Mouse (Mus musculus): ENCODE measurements around the gene A630001G21Rik.

A630001G21Rik gene

DNA sequence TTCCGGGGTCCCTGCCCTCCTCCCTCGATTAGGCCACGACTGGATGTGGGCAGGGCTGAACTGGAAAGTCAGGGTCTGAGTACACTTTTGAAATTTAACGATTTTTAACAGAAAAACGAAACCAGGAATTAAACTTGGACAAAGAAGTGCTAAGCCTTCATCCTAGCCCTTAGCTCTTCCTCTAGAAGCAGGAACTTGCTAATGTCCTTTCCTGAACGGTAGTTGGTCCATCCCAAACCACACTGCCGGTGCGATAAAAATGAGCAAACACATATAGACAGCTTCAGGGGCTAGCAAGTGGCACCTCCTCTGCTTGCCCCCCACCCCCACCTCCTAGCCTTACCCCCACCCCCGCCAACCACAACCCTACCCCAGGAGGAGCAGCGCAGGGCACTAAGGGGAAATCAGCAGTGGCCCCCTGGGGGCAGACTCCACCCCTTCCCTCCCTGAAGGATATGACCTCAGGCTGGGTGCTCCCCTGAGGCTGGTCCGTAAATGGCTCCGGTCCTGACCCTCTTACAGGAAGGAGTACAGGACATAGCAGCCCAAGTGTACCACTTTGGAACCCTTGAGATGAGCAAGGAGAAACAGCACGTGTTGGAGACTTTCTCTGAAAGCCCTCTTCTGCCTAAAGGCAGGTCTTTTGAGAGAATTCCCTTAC lies 42.9 kb downstream of the A630001G21Rik start:
- no peak for DNase-seq (ENCODE audit: low spot score)

- DNase-seq (ENCODE audit: low spot score) = no peak
These were observed 43.9 kb downstream of the A630001G21Rik start for GRCm38 (mm10) chr1:85734511-85734910.

DNA sequence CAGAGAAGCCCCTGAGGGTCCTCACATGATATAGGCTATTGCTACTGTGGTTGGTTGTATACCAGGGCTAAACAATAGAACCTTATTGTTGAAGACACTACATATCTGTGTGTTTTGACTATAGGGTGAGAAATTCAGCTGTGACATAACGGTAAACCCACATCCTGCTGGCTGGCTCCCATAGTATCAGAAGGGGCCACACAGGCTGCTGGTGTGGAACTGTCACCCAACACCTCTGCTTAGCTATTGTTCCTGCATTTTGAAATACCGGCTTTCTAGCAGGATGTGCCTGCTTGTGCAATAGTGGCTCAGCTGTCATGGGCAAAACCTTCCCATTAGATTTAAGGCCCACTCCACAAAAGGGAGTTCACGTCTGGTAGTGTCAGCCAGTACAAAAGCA lies 45.9 kb downstream of the A630001G21Rik start:
- DNase-seq (ENCODE audit: low spot score) = no peak

DNA sequence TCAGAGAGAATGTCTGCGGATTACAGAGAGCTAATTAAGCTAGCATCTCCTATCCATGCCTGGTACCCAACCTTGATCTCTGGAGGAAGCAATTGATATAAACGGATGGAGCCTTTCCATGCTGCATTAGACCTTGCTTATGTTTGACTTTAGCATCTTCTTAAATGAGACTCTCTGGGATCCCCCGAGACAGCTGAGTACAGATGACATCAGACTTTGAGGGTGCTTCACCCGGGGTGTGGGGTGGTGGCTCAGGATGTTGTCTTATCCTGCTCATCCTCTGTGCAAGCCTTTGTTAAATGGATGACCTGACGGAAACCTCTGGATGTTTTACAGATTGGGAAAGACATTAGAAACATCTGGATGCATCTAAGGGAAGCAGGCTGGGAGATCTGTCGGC lies 48.0 kb downstream of the A630001G21Rik start:
- DNase-seq (ENCODE audit: low spot score) = no peak

- no peak for DNase-seq (ENCODE audit: low spot score)
These were observed 58.1 kb downstream of the A630001G21Rik start for GRCm38 (mm10) chr1:85720220-85720893.

DNA sequence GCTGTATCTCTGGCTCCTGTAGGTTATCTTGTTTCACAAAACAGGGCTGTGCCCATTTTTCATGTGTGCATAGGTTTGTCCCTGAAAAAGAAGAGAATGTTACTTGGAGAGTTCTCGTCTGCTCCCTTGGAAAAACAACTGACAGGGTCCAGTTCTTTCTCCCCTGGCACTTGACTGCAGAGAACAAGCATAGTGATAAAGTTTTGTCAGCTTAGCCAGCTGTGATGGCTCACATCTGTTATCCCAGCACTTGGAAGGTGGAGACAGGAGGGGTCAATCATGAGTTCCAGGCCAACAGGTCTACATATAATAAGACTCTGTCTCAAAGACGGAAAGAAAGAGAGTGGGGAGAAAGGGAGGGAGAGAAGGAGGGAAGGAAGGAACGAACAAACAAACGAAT lies 59.4 kb downstream of the A630001G21Rik start:
- DNase-seq (ENCODE audit: low spot score) = no peak

DNA sequence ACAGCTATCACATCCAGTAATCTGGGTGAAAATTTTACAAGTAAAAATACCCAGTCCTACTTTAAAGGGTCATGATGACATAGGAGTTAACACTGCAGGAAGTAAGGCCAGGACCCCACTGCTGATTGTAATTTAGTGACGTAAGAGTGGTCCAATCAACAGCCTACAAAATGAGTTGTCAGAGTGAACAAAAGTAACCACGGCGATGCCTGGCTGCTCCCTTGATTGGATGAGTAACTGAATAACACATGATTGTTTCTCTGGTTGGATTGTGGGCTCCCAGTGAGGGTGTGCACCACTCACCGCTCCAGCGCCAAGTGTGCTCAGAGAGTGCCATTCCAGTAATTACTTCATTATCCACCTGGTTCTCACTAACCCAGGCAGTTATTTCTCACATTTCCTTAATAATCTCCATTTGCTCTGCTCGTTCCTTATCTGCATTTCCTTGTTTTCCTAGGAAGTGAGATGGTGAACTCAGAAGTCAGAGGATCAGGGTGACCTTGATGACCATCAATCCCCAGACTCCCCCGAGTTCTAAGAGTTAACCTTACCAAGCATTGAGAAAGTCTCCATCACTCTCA lies 61.9 kb downstream of the A630001G21Rik start:
- peak; percentile 42 for DNase-seq (ENCODE audit: low spot score)

- DNase-seq (ENCODE audit: low spot score) = no peak
These were observed 63.9 kb downstream of the A630001G21Rik start for GRCm38 (mm10) chr1:85714501-85714900.

DNA sequence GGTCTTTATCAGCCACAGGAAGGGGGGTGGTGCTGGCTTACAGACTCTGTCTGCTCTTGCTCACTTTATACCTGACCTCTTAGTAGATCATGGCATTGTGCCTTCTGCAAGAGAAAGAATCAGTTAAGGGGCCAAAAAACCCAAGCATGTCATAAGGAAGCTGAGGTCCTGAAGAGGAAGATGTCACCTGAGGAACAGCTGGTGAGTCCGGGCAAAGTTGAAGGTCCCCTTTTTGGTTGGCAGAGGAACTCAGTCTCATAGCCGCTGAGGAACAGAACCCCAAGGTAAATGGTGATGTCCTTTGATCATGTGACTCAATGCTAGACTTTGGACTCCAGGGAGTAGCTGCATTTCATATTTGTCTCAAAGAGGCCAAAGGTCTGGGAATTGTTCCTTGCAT lies 71.7 kb downstream of the A630001G21Rik start:
- no peak for DNase-seq (ENCODE audit: low spot score)

DNA sequence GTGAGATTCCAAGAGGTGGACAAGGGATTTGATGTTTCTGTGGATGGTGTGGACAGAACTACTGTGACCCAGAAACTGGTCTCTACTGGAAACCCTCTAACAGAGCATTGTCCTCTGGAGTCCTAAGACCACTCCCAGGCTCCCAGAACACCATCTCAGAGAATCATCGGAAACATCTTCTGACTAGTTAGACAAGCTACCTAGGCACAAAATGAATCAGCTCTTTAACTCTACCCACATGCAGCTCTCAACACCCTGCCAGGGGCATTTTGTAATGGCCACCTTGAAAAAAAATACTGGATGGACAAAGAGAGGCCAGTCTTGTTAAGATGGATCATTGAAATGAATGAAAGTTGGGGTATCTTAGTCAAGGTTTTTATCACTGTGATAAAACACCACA lies 72.9 kb downstream of the A630001G21Rik start:
- no peak for DNase-seq (ENCODE audit: low spot score)

- DNase-seq (ENCODE audit: low spot score) = peak; percentile 85
These were observed 74.9 kb downstream of the A630001G21Rik start for GRCm38 (mm10) chr1:85703245-85704186.

DNA sequence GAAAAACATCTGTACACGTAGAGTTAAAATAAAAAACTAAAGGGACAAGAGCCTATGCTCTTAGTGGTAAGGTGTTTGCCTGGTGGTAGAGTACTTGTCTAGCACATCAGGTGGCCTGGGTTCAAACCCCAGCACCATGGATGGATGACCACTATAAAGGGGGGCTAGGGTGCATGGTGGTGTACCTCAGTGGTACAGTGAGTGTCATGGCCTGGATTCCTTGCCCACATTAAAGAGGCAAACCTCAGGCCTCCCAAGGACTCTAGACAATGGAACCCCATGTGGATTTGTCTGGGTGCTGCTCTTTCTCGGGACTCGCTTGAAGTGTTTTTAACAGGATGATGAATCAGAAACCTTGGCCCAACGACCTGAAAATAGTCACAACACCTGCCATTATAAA lies 75.9 kb downstream of the A630001G21Rik start:
- no peak for DNase-seq (ENCODE audit: low spot score)

DNA sequence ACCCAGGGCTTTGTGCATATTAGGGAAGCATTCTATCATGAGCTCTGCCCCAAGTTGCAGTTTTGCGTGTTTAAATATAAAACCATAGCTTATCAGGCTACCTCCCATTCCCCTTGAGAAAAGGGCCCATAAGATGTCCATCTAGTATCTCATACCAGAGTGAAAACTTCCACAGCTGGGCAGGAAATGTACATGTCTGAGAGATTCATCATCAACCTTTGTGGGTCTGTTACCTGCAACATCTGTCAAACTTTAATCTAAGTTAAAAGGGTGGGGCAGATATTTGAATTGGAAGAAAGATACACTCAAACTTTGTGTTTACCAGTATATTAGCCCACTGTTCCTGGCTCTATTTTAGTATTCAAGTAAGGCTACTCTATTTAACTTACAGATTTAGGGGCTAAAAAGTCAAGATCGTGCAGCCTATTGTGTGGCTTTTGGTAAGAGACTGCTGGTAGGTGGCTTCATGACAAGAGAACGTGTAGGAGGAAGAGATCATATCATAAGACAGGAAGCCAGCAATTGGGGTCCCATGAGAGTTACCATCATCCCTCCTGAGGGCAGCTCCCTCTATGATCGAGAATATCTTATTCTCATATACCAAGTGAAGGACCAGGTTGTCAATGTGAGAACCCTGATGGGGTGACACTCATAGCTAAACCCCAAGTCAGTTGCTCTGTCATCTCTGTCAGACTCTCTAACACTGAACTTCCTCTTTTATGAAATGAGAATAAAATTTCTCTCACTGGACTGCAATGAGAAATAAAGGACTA lies 80.5 kb downstream of the A630001G21Rik start:
- no peak for DNase-seq (ENCODE audit: low spot score)

GRCm38 (mm10) chr1:85695646-85696045 lies 82.8 kb downstream of the A630001G21Rik start:
- no peak for DNase-seq (ENCODE audit: low spot score)

DNA sequence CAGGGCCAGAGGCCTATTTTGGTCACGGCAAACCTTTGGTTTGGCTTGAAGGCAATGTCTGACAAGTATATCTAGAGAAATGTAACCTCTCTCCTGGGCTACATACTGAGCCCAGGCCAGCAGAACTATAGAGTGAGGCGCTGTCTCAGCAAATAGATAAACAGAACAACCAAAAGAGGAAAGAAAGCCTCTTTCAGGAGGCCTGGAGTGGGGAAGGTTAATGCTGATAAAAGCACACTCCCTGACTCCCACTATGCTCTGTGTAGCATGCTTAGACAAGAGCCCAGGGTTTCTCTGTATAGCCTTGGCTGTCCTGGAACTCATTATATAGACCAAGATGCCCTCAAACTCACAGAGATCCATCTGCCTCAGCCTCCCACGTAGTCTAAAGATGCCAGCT lies 85.2 kb downstream of the A630001G21Rik start:
- DNase-seq (ENCODE audit: low spot score) = no peak

GRCm38 (mm10) chr1:85692281-85692680 lies 86.2 kb downstream of the A630001G21Rik start:
- no peak for DNase-seq (ENCODE audit: low spot score)

GRCm38 (mm10) chr1:85690544-85690943 lies 87.9 kb downstream of the A630001G21Rik start:
- no peak for DNase-seq (ENCODE audit: low spot score)

DNA sequence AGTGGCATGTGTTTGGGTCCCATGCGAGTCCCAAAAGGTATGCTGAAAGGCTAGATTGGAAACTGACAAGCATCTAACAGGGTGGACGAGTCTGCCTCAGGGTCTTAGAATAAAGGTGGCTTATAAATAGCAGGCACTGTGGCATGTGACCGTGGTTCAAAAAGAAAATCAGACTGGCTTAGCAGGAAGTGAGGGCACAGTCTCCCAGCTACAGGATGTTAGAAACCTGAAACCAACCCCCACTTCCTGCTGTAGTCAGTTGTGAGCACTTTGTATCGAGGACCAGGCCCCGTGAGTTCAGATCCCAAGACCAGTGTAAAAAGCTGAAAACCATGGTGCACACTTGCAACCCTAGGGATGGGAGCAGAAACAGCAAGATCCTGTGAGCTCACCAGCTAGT lies 91.1 kb downstream of the A630001G21Rik start:
- peak; percentile 8 for DNase-seq (ENCODE audit: low spot score)

DNA sequence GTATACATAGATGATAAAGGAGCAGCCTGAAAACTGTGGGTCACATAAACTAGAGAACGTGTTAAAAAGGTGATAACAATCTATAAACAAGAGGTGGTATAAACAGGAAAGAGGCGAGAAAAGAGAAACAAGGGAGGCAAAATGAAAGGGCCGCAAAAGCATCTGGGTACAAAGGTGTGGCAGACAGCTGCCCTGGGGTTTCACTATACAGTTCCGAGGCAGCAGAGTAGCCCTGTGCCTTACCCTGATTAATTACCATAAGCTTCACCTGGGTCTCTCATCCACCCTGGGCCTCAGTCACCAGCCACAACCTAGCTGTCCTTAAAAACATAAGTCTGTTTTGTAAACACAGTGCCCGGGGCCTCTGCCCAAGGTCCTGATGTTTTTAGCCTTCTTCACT lies 91.8 kb downstream of the A630001G21Rik start:
- DNase-seq (ENCODE audit: low spot score) = no peak

- peak; percentile 14 for DNase-seq (ENCODE audit: low spot score)
These were observed 98.2 kb downstream of the A630001G21Rik start for GRCm38 (mm10) chr1:85680226-85680625.
